Mouse (Mus musculus) gastrocnemius, postnatal 14 days (tissue): ENCODE measurements around the gene F5. TPM values are rescaled to one million over a fixed set of nuclear protein-coding genes. Genes with fewer than 3 reads are reported as not detected.

Experiments
- DNase-seq: peaks from one replicate; pipeline ENCODE4 v3.0.0; 2021; ENCODE audit warnings: mixed read lengths
- intact Hi-C: fragments of 180-260 bp; cut with DNase I; formaldehyde crosslinking; loops from one replicate; pipeline ENCODE4 v1.15.1; 2025; ENCODE audit warnings: low total_unique reads
- long read RNA-seq, 2 experiments: library from polyadenylated mRNA; stranded (forward); transcript quantifications; one replicate each; pipeline ENCODE4 v2.0.0; 2021
- total RNA-seq, 2 experiments: library from RNA; stranded (reverse); gene quantifications; 2 replicates each; pipeline ENCODE4 v1.2.3; 2021

The F5 gene
- under 1 TPM; 0.07 to 0.14 TPM for total RNA-seq
- long read RNA-seq, experiment 1: 0 reads
- long read RNA-seq, experiment 2: 0 reads

DNA sequence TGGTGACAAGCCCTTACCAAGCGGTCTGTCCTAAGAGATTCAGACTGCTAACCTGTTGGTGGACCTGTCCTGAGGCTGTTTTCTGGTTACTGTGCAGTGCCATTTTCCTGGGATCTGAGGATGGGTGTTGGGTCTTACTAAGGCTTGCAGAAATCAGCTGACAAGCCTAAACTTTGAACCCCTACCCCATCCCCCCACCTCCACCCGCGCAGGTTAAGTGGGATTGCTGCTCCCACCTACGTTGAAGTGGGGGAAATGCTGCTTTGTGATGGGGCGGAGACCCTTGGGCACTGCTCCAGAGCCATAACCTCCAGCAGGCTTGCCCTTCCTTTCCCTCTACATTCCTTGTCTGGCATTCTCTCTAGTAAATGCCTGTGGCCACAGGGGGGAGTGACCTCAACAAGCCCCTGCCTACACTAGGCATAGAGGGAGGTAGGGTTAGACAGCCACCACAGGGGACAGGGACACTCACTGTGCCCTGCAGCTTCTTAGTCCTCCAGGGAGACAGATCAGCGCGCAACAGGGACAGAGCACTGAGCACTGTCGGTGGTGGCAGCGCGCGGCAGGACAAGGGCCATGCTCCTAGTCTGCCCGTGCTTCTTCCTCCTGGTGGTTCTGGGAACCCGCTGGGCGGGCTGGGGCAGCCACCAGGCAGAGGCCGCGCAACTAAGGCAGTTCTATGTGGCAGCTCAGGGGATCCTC lies at the start of gene F5:
F5 (plus strand) TSS at position 452 of the 702 bp plus-strand sequence.
- intact Hi-C loops: no loop called here

DNA sequence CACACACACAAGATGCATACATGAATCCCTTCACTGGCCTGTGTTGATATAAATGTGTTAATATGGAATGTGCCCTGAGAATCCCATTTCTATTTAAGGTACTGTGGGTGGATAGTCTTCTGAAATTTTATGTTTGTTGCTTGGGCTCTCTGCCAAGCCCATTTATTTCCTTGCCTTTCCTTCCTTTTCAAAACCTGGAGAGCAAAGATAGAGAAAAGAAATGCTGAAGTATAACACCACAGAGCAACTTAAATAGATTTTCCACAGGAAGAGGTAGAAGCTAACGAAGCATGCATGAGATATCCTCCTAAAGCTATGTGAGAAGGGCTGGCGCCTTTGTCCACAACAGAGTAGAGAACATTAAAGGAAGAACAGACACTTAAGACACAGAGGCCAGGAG lies 41.9 kb upstream of the F5 start:
- DNase-seq: no peak
- intact Hi-C loops: no loop called here

More for the DNA sequence above, at the start of gene F5:
- DNase-seq: no peak

DNA sequence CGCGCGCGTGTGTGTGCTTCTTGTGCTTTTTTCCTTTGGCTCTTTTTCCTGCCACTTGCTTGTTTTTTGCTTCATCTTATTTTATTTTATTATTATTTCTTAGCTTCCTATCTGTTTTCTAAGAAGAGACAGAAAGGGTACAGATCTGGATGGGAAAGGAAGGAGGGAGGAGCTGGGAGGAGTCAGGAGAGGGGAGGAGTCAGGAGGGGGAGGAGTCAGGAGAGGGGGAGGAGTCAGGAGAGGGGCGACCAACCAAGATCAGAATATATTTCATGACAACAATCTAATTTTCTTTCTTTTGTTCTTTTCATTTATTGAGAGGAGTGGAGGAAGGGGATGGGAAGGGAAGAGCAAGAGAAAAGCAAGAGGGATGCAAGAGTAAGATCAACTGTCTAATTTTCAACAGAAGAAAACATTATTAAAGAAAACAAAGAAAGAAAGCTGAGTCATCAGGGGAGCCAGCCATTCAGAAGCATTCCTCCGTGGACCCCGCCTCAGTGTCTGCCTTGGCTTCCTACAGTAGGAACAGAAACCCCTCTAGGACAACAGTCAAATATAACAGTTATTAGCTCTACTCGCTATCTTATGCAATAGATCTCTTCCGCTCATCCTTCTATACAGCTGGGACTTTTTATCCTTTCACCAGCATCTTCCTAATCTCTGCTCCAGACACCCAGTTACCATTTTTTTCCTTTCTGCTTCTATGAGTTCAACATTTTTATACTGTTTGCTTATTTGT lies 40.9 kb upstream of the F5 start:
- intact Hi-C loops: no loop called here
- DNase-seq: no peak

DNA sequence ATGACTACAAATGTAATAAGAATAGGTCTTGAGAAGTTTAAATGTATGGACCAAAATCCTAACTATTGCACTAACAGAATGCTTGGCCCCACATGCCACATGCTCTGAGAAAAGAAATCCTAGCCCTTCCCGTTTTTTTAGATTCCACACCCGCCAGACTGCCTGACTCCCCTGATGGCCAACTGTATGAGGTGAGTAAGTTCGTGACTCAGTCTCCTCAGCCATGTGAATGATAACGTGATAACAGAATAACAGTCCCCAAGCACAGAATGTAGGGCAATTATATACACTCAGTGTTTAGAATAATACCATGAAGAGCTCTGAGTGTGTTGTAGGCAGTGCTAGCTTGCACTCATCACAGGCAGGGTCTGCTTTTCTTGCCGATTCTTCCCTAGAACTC lies 37.4 kb upstream of the F5 start:
- no peak for DNase-seq
- intact Hi-C loops: no loop called here

DNA sequence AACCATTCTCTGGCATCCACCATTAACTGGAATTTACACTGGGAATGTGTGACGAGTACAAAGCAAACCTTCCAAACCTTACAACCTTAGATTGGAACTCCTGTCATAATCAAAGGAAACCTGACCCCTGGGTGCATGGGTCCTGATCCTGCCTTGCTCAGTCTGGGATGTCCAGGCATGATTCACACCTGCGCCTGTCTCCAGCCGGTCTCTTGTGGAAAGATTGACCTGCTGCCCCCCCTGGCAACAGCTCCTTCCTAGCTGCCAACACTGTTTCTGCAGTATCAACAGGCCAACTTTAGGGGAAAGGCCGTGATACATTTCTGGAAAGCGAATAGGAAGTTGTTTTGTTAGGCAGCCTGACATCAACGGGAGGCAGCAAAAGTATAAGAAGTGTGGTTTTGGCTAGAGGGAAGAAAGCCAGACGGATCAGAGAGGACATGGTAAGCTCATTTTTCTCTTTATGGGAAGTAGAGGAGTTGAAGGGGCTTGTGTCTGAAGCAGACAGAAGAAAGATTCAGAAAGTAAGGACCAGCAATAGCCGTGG lies 36.6 kb upstream of the F5 start, which contains the start of gene Selp:
Selp (plus strand) TSS at position 318 of the 547 bp plus-strand sequence.
- no peak for DNase-seq
- intact Hi-C loops: no loop called here

DNA sequence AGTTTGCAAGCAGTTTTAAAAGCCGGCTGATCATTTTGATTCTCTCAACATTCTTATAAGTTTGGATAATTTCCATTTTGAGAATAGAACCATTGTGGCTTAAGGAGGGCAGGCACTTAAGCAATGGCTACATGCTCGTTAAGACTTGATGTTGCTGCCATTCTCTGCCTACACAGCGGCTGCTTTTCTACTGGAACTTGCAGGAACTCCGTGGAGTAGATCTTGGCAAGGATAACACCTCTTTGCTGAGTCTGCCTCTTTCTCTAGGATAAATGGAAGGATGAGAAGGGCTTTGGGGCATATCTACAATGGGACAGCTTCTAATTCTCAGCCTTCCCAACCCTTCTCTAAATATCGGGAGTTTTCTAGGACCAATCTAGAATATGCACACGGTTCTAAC lies 36.0 kb upstream of the F5 start:
- no peak for DNase-seq
- intact Hi-C loops: no loop called here

DNA sequence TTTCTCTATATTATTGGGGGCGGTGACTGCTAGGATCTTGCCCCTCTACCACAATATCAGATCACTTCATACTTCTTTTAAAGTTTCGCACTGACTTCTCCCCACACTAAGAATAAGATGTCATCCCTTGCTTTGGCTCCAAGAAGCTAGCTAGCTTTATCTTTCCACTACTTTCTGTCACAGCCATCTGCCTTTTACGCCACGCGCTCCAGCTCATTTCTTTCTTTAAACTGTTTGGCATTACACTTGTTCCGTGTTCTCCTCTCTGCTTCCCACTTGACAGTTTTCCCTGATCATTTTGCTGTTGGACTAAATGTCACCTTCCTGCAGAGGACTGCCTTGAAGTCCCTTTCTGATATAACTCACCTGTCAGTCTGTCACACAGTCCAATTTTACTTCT lies 33.8 kb upstream of the F5 start:
- DNase-seq: no peak
- intact Hi-C loops: no loop called here

DNA sequence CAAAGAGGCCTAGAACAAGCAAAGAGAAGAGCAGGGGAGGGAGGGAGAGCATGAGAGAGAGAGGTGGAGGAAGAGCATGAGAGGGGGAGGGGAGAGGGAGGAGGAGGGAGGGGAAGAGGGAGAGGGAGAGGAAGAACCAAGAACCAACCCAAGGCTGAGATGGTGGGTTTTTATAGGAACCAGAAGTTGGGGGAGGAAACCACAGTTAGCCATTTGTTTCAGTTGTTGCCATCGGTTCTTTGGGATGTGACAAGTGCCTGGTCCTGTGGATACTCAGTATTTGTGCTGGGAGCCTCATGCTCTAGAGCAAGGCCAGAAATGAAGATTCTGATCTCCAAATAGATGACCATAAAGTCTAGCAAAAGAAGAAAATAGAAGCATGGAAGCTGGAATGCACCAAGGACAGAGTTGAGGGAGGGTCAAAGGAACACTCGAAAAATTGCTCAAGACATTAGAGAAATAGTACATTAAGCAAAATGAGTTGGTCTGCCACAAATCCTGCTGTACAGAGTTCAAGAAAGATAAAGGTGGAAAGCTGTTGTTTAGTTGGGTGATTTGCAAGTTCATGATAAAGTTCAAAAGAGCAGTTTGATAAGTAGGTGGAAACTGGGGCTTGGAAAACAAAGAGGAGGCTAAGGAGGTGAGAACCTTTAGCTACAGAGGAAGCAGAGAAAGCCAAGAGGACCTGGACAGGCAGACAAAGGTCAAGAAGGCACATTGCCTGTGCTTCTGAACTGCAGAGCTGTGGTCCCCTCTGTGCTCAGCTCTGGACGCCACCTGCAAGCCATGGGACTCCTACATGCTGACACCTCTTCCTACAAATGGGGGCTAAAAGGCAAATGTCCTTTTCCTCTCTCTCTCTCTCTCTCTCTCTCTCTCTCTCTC lies 31.5 kb upstream of the F5 start:
- intact Hi-C loops: no loop called here
- DNase-seq: no peak

DNA sequence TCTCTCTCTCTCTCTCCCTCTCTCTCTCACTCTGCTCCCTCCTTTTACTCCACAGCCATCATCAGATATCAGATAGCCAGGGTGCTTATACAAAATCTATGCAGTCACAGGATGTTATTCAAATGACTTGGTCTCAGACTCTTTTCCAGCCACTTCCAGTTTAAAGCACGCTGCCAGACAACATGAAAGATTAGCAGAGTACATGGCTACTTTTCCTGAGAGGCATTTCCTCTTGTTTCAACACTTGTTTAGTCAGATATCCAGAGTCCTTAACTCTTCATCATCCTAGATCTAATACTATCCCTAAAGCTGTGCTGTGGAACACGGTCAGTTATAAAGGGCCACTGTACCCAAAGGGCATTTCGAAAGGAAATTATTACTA lies 30.9 kb upstream of the F5 start:
- DNase-seq: no peak
- intact Hi-C loops: no loop called here

DNA sequence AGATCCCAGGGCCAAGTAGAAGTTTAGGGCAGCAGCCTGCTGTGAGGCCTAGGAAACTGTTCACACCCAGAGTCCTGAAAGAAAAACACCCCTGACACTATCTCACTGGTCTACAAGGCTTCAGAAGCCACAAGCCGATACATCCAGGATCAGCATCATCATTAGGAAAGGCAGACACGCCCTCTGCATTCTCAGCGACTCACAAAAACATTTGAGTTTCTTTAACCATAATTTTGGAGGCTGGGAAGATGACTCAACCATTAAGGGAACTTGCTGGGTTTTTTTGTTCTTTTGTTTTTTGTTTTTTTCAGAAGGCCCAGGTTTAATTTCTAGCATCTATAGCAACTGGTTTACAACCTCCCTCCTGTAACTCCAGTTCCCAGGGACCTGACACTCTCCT lies 27.8 kb upstream of the F5 start:
- DNase-seq: no peak
- intact Hi-C loops: no loop called here

DNA sequence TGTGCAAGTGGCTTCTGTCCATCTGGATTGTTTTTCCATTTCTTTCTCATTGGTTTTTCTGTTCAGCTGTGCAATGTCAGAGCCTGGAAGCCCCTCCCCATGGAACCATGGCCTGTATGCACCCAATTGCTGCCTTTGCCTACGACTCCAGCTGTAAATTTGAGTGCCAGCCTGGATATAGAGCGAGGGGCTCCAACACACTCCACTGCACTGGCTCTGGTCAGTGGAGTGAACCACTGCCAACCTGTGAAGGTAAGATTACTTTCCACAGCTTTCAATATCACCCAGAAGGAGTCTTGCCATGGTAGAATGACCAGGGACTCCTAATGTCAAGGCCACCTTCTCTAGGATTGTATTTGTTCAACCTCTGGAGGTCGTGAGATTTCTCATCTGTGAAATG lies 21.6 kb upstream of the F5 start:
- intact Hi-C loops: no loop called here
- no peak for DNase-seq

DNA sequence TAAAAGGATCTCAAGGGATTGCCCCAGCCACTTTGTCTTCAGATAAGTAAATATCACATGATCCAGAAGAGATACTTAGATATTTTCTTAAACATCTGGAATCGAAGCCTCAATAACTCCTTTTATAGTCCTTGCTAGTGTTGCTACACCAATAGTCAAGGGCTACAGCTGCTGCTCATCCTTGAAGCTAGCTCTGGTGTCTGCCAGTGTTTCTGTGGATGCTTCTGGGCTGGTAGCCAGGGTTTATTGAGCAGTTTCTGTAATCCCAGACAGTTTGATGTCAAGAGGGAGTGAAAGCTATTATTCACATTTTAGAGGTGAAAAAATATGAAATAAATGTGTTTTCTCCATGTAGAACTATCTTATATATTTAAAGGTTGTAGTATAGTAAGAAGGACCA lies 19.0 kb upstream of the F5 start:
- DNase-seq: peak; percentile 10

DNA sequence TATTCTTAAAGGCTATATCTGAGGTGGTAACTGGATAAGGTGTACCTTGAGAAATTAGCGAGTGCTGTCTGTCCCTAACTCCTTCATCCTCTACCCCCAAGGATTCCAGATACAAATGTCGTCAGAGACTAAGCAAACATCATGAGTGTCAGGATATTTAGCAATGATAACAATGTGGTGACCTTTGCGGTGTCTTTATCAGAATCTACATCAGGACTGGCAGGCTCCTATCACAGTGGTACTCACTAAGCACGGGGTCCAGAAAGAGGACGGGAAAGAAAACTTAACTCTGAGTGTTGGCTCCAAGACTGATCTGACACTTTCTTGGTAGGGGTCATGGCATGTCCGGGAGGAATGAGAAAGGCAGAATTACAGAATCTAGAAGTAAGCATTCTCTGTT lies 17.5 kb upstream of the F5 start:
- intact Hi-C loops: no loop called here

More for the DNA sequence above, 19.0 kb upstream of the F5 start:
- intact Hi-C loops: no loop called here

DNA sequence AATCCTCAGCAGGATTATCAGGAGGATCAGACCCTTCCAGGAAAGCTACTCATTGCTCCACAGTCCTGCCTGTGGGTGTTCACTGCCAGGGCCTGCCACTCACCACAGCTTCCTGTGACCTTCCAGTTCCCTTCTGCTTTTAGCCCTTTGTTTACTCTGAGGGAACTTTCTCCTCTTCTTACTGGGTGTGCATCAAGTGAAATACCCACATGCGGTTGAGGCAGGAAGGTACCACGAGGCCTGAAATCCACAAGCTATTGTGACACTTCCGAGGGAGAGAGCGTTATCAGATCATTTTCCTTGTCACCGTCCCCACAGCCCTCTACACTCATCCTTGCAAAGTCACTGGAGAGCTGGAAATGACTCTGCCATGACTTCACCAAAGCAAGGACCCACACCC lies 16.3 kb upstream of the F5 start:
- DNase-seq: no peak
- intact Hi-C loops: loop anchor here (5.0 kb wide), 1 partner anchor 128 kb away; no protein-coding TSS in a partner anchor

More for the DNA sequence above, 17.5 kb upstream of the F5 start:
- no peak for DNase-seq

DNA sequence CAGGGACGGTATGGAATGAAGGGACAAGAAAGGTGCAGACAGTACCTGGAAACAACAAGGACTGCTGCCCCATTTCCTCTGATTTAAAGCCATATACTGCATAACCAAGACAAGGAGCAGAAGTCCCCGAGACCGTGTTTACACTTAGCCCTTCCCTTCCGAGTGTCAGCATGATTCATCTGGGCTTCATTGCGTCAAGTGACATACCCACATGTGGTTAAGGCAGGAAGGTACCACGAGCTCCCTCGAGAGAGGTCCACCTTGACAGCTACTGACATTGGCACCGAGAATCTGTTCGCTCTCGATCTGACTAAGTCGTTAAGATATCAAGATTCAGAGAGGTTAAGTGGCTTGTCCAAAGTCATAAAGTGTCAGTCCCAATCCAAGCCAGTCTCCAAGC lies 15.7 kb upstream of the F5 start:
- intact Hi-C loops: loop anchor here (5.0 kb wide), 1 partner anchor 129 kb away; no protein-coding TSS in a partner anchor
- DNase-seq: no peak

DNA sequence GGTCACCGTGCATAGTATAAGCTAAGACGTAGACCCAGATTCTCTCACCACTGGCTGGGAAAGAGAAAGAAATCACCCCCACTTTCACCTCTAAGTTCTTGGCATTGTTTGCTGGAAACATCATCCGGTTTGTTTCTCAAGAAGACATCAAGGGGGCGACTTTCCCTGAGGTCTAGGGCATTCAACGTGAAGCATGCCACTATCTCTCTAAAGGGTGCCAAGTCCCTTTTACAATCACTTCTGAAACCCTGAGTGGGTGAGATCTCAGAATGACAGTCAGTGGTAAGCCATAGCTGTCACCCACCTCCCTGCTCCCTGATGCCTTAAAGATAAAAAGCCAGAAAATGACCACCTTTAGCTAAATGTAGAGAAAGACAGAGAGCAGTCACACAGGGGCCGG lies 15.0 kb upstream of the F5 start:
- DNase-seq: no peak
- intact Hi-C loops: loop anchor here (5.0 kb wide), 1 partner anchor 129 kb away; no protein-coding TSS in a partner anchor

DNA sequence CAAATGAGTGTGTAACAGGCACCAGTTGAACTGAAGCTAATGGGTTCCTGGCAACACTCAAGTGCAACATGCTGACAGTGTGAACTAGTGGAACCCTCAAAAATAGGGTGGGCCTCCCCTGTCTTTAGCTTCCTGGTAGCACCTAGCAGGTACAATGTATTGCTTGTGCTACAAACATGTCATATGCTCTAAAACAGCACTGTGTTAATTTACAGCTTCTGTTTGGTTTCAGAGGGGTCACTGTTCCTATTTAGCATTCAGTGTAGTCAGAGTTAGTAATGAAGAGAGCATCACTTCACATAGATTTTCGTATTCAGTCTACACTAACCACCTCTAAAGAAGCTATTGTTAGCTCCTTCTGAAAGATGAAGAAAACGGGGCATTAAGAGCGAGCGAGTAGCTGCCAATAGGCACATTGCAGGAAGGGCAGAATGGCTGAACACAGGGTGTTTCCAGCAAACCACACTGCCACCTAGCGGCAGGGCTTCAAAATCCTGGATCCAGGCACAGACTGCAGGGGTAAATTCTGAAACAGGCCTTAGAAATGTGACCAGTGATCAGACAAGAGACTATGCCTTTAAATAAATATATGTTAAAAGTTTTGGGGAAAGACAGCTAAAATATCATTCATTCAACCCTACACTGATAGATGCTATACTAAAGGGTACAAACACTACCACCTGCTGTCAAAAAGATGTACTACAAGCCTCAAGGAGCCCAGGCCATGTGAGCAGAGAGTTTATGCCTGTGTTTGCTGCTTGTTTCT lies 13.1 kb upstream of the F5 start:
- peak; percentile 73 for DNase-seq
- intact Hi-C loops: loop anchor here (5.0 kb wide), 1 partner anchor 131 kb away; no protein-coding TSS in a partner anchor

DNA sequence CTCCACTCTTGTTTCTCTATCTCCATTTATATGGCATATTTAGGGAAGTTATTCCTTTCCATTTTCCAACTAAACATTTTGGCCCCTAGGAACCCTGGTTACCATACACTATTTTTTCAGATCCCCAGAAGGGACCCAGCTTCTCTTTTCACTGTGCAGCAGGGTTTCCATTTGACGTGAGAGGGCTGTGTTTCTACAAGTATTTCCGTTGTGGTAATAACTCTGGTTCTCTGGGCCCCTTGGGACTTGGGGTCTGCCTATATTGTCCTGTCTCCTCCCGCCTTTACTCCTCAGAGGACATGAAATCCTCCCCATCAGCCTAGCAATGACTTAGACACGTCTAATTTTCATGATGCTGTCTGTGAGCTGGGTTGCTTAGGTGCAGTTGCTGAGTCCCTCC lies 12.2 kb upstream of the F5 start:
- no peak for DNase-seq
- intact Hi-C loops: loop anchor here (5.0 kb wide), 1 partner anchor 132 kb away; no protein-coding TSS in a partner anchor

DNA sequence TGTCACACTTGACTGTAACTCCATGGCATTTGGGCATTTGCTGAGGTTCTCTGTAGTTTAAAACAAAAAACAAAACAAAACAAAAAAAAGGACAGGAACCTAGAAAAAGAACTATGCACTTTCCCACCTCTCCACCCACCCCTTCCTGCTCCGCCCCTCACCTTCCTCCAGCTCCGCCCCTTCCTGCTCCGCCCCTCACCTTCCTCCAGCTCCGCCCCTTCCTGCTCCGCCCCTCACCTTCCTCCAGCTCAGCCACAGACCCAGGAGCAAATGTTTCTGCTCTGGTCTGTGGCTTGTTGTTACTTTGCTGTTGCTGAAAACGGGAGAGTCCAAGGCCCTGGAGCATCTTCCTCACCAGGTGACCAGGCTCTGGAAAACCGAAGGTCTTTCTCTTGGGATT lies 2.6 kb upstream of the F5 start:
- DNase-seq: no peak
- intact Hi-C loops: no loop called here
